Mouse (Mus musculus): ENCODE measurements around the gene Cavin1.

GRCm38 (mm10) chr11:101003025-101003685 lies 32.5 kb upstream of the Cavin1 start:
- no peak for TF ChIP-seq CTCF (IDR thresholded peaks at IDR 0.05; ENCODE audit: low read depth)
- TF ChIP-seq EP300 (IDR thresholded peaks at IDR 0.05; ENCODE audit: low read depth) = no peak

Measured in heart, postnatal 0 days (tissue).